Mouse (Mus musculus) liver, embryonic 14.5 days (tissue): ENCODE measurements around the gene Tmem198.

Experiments
- CTCF ChIP-seq: IDR thresholded peaks from 2 replicates; pipeline ENCODE4 v1.5.1; 2016; ENCODE audit warnings: antibody characterized with exemption, low read depth, control low read depth
- EP300 ChIP-seq: IDR thresholded peaks from 2 replicates; pipeline ENCODE4 v1.6.1; 2016; ENCODE audit warnings: antibody characterized with exemption, low read depth

- TF ChIP-seq EP300 (no peak), CTCF (no peak)
Measured at GRCm38 (mm10) chr1:75502945-75503650, 23.8 kb downstream of the Tmem198 start.
